Mouse (Mus musculus) thymus, adult 2 months (tissue): ENCODE results near the gene Plxnc1.

ENCODE experiments used
- CTCF ChIP-seq: fragments of 200-500 bp; IDR thresholded peaks from 2 replicates; pipeline ENCODE4 v1.5.1; 2012; ENCODE audit warnings: mild to moderate bottlenecking, control low read depth, low read length, moderate library complexity, borderline replicate concordance; ENCODE audit not compliant: control insufficient read depth, poor library complexity, insufficient read depth; ENCODE audit errors: extremely low read depth
- POLR2A ChIP-seq: fragments of 200-500 bp; IDR thresholded peaks from 2 replicates; pipeline ENCODE4 v1.6.1; 2012; ENCODE audit warnings: mild to moderate bottlenecking, low read length, control low read depth, moderate library complexity; ENCODE audit not compliant: control insufficient read depth, poor library complexity, insufficient read depth; ENCODE audit errors: extremely low read depth

- no peak for TF ChIP-seq POLR2A
- TF ChIP-seq CTCF: no peak
Observed at GRCm38 (mm10) chr10:94818127-94818526, 126.5 kb downstream of the Plxnc1 start.
